Mouse (Mus musculus) spleen, postnatal 14 days (tissue): ENCODE data around the gene Dctn3.
"Not testable (repeated sequence)": the region's sequence is repeated elsewhere in the genome, so short reads cannot be mapped to it uniquely, and the experiment has no call there.

Source experiments
- DNase-seq, 2 experiments: peaks; one replicate each; pipeline ENCODE4 v3.0.0; 2021 to 2022; ENCODE audit warnings: low spot score in 2 of 2

Dctn3 gene

GRCm38 (mm10) chr4:41722918-41723351 is at the start of gene Dctn3:
Gene Dctn3, minus strand, starts transcription at chr4:41723170.
- peak; percentile 60 to 73 for DNase-seq

- not testable (repeated sequence) for DNase-seq
Measured at GRCm38 (mm10) chr4:41767301-41767700, 44.3 kb upstream of the Dctn3 start.

- not testable (repeated sequence) for DNase-seq
Measured at GRCm38 (mm10) chr4:41763176-41763575, 40.2 kb upstream of the Dctn3 start.

GRCm38 (mm10) chr4:41762688-41763114 is 39.7 kb upstream of the Dctn3 start:
- DNase-seq: not testable (repeated sequence)

- DNase-seq: no peak
Measured at GRCm38 (mm10) chr4:41762099-41762687, 39.2 kb upstream of the Dctn3 start.

GRCm38 (mm10) chr4:41761680-41762079 is 38.7 kb upstream of the Dctn3 start:
- DNase-seq: no peak

- DNase-seq: no peak
Measured at GRCm38 (mm10) chr4:41760911-41761310, 37.9 kb upstream of the Dctn3 start.

GRCm38 (mm10) chr4:41760288-41760721 is 37.3 kb upstream of the Dctn3 start:
- peak; percentile 22 to 41 for DNase-seq

GRCm38 (mm10) chr4:41759656-41760287 is 36.8 kb upstream of the Dctn3 start:
- no peak for DNase-seq

- DNase-seq: no peak
Measured at GRCm38 (mm10) chr4:41759206-41759605, 36.2 kb upstream of the Dctn3 start.

- no peak for DNase-seq
Measured at GRCm38 (mm10) chr4:41758701-41759100, 35.7 kb upstream of the Dctn3 start.

GRCm38 (mm10) chr4:41758021-41758420 is 35.1 kb upstream of the Dctn3 start:
- DNase-seq: no peak

- DNase-seq: no peak
Measured at GRCm38 (mm10) chr4:41757321-41757720, 34.4 kb upstream of the Dctn3 start.

GRCm38 (mm10) chr4:41756440-41756839 is 33.5 kb upstream of the Dctn3 start:
- no peak for DNase-seq

GRCm38 (mm10) chr4:41755338-41756305 is 32.7 kb upstream of the Dctn3 start, which contains the start of gene Sigmar1:
Gene Sigmar1, minus strand, starts transcription at chr4:41756157.
- DNase-seq: peak; percentile 69 to 82

GRCm38 (mm10) chr4:41754797-41755337 is 31.9 kb upstream of the Dctn3 start, which contains the start of gene Galt:
Gene Galt, plus strand, starts transcription at chr4:41755228.
- DNase-seq: no peak

GRCm38 (mm10) chr4:41745021-41745420 is 22.1 kb upstream of the Dctn3 start:
- DNase-seq: no peak

- DNase-seq: no peak
Measured at GRCm38 (mm10) chr4:41744131-41744530, 21.2 kb upstream of the Dctn3 start.

GRCm38 (mm10) chr4:41741158-41741560 is 18.2 kb upstream of the Dctn3 start:
- peak; percentile 78 to 82 for DNase-seq

- DNase-seq: no peak
Measured at GRCm38 (mm10) chr4:41740380-41741157, 17.6 kb upstream of the Dctn3 start.

- no peak for DNase-seq
Measured at GRCm38 (mm10) chr4:41739260-41739659, 16.3 kb upstream of the Dctn3 start.
